Mouse (Mus musculus) bone marrow, adult 2 months (tissue): ENCODE data around the gene Flywch1.

Experiments used
- CTCF ChIP-seq: fragments of 200-500 bp; IDR thresholded peaks from 2 replicates; pipeline ENCODE4 v1.5.1; 2011; ENCODE audit warnings: low read length, control low read depth; ENCODE audit not compliant: control insufficient read depth, insufficient read depth
- POLR2A ChIP-seq: fragments of 200-500 bp; IDR thresholded peaks from 2 replicates; pipeline ENCODE4 v1.6.1; 2011; ENCODE audit warnings: low read depth, mild to moderate bottlenecking, control low read depth, low read length, borderline replicate concordance; ENCODE audit not compliant: control insufficient read depth

DNA sequence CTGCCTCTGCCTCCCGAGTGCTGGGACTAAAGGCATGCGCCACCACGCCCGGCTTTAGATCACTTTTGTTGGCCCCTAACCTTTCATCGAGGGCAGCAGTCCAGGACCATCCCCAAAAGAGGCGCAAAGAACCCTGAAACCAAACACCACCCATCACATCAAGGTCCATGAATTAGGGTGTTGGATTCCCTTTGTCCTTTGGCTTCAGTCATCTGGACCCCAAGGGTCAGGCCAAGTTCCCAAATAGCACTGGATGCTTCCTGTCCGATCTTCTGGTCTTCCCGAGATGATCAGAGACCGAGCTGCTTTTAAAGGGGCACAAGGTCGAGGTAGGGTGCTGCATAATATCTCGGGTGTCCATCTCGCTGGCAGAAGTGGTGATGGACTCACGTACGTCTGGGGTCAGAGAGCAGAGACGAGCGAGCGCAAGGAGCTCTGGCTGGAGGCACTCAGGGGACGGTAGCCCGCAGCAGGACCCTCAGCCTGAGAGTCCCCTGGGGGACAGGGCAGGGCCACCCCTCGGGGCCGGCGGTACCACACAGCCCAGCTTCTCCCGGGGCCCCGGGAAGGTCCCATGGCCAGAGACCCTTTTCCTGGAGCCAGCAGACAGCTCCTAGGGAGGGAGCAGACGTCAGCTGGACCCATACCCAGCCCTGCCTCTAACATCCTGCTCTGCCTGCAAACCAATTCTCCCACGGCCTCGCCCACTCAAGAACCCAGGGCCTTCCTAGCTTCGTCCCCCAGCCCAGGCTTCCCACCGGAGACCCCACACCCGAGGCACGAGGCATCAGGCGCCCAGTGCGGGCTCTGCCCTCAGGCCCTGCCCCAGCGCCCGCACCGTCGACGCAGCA lies 29.8 kb downstream of the Flywch1 start:
- TF ChIP-seq CTCF (no peak), POLR2A (no peak)
